Mouse (Mus musculus): ENCODE measurements around the gene Smyd2.

The Smyd2 gene

GRCm38 (mm10) chr1:189870539-189870938 is 51.6 kb downstream of the Smyd2 start:
- DNase-seq, result no peak

GRCm38 (mm10) chr1:189869651-189870270 is 52.4 kb downstream of the Smyd2 start:
- no peak for DNase-seq

GRCm38 (mm10) chr1:189868036-189868435 is 54.1 kb downstream of the Smyd2 start:
- DNase-seq, result no peak

- DNase-seq, result no peak
These were observed 54.7 kb downstream of the Smyd2 start for GRCm38 (mm10) chr1:189867497-189867896.

GRCm38 (mm10) chr1:189867034-189867433 is 55.1 kb downstream of the Smyd2 start:
- DNase-seq, result no peak

GRCm38 (mm10) chr1:189866621-189867020 is 55.5 kb downstream of the Smyd2 start:
- no peak for DNase-seq

GRCm38 (mm10) chr1:189864846-189865560 is 57.2 kb downstream of the Smyd2 start:
- DNase-seq, result no peak

GRCm38 (mm10) chr1:189864301-189864700 is 57.9 kb downstream of the Smyd2 start:
- no peak for DNase-seq

GRCm38 (mm10) chr1:189863727-189864126 is 58.4 kb downstream of the Smyd2 start:
- DNase-seq, result no peak

GRCm38 (mm10) chr1:189860942-189861315 is 61.2 kb downstream of the Smyd2 start:
- no peak for DNase-seq

GRCm38 (mm10) chr1:189860112-189860941 is 61.8 kb downstream of the Smyd2 start:
- DNase-seq, result no peak

- DNase-seq, result no peak
These were observed 63.8 kb downstream of the Smyd2 start for GRCm38 (mm10) chr1:189858377-189858776.

- DNase-seq, result no peak
These were observed 66.4 kb downstream of the Smyd2 start for GRCm38 (mm10) chr1:189855739-189856138.

GRCm38 (mm10) chr1:189854646-189855045 is 67.5 kb downstream of the Smyd2 start:
- no peak for DNase-seq

GRCm38 (mm10) chr1:189852456-189852855 is 69.7 kb downstream of the Smyd2 start:
- no peak for DNase-seq

- no peak for DNase-seq
These were observed 70.1 kb downstream of the Smyd2 start for GRCm38 (mm10) chr1:189852051-189852450.

- no peak for DNase-seq
These were observed 72.6 kb downstream of the Smyd2 start for GRCm38 (mm10) chr1:189849550-189849949.

GRCm38 (mm10) chr1:189846319-189846718 is 75.8 kb downstream of the Smyd2 start:
- no peak for DNase-seq

- DNase-seq, result no peak
These were observed 88.0 kb downstream of the Smyd2 start for GRCm38 (mm10) chr1:189834166-189834565.

- DNase-seq, result no peak
These were observed 88.8 kb downstream of the Smyd2 start for GRCm38 (mm10) chr1:189833351-189833750.

- no peak for DNase-seq
These were observed 91.3 kb downstream of the Smyd2 start for GRCm38 (mm10) chr1:189830797-189831232.

Data from cerebellum, adult 8-10 months (tissue).